Mouse (Mus musculus) midbrain, embryonic 15.5 days (tissue): ENCODE data around the gene Afp. TPM values are rescaled to one million over a fixed set of nuclear protein-coding genes. Genes with fewer than 3 reads are reported as not detected.

Experiments
- ATAC-seq: fragments of 200-750 bp; cut with Nextera tagmentation; replicated peaks from 2 replicates; pipeline ENCODE4 v1.8.0; 2017; ENCODE audit warnings: moderate TSS enrichment
- H3K27ac ChIP-seq: fragments of 300-500 bp; sonication (generic); 2 replicates; pipeline ENCODE4 v1.5.1; 2015; ENCODE audit warnings: mild to moderate bottlenecking, inconsistent platforms
- H3K27me3 ChIP-seq: fragments of 300-500 bp; sonication (generic); replicated peaks from 2 replicates; pipeline ENCODE4 v1.6.1; 2015; ENCODE audit warnings: inconsistent platforms
- H3K36me3 ChIP-seq: fragments of 300-500 bp; sonication (generic); replicated peaks from 2 replicates; pipeline ENCODE4 v1.6.1; 2015; ENCODE audit warnings: inconsistent platforms
- H3K4me1 ChIP-seq: fragments of 300-500 bp; sonication (generic); 2 replicates; pipeline ENCODE4 v1.6.1; 2015; ENCODE audit warnings: inconsistent platforms
- H3K4me2 ChIP-seq: fragments of 300-500 bp; sonication (generic); 2 replicates; pipeline ENCODE4 v1.6.1; 2015; ENCODE audit warnings: inconsistent platforms, mild to moderate bottlenecking, moderate library complexity
- H3K4me3 ChIP-seq: fragments of 300-500 bp; sonication (generic); 2 replicates; pipeline ENCODE4 v1.5.1; 2015; ENCODE audit warnings: mild to moderate bottlenecking, inconsistent platforms
- H3K9ac ChIP-seq: fragments of 300-500 bp; sonication (generic); 2 replicates; pipeline ENCODE4 v1.6.1; 2015; ENCODE audit warnings: mild to moderate bottlenecking, inconsistent platforms
- H3K9me3 ChIP-seq: fragments of 300-500 bp; sonication (generic); 2 replicates; pipeline ENCODE4 v1.6.1; 2016; ENCODE audit warnings: inconsistent platforms
- WGBS: fragments of 180-500 bp; shearing (Covaris S2); methylation state at CpG from one replicate; pipeline ENCODE4 v1.1.7; 2015; ENCODE audit warnings: mixed read lengths; 5-methylcytosine and 5-hydroxymethylcytosine counted together
- polyA plus RNA-seq: library from polyadenylated mRNA; unstranded; fragments of >200 nt; fragmentation: Nextera tagmentation; extraction: Ambion mirVana; gene quantifications from 2 replicates; pipeline ENCODE4 v1.2.1, GENCODE M21; 2015

Gene Afp
- 0.61 and 8.7 TPM in 2 replicates for polyA plus RNA-seq

DNA sequence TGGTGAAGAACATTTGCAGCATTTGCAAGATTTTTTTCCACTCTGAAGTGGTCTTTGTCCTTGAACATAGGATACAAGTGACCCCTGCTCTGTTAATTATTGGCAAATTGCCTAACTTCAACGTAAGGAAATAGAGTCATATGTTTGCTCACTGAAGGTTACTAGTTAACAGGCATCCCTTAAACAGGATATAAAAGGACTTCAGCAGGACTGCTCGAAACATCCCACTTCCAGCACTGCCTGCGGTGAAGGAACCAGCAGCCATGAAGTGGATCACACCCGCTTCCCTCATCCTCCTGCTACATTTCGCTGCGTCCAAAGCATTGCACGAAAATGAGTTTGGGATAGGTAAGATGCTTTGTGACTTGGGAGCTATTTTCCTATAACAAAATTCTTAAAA, at the start of gene Afp:
TSS of gene Afp (plus strand) at position 220 of the 400 bp plus-strand sequence.
- Histone ChIP-seq H3K9me3 (no peaks in the 10 kb centered on the region), H3K4me2 (no peak within 1 kb of the TSS), H3K9ac (no peak within 1 kb of the TSS), H3K36me3 (no peaks in the 10 kb centered on the region), H3K27ac (no peak within 1 kb of the TSS), H3K4me3 (no peak within 1 kb of the TSS), H3K4me1 (no peaks in the 10 kb centered on the region), H3K27me3 (no peaks in the 10 kb centered on the region)
- no peak for ATAC-seq
- WGBS = 89% methylated on average over 7 of the region's 7 CpGs

GRCm38 (mm10) chr5:90447577-90447976, 43.0 kb upstream of the Afp start:
- H3K4me1 ChIP-seq = no peaks in the 10 kb centered on the region
- H3K36me3 ChIP-seq = no peaks in the 10 kb centered on the region
- whole genome bisulfite sequencing = 94% methylated on average over 3 of the region's 3 CpGs
- no peaks in the 10 kb centered on the region for H3K9me3 ChIP-seq
- ATAC-seq = no peak
- H3K4me3 ChIP-seq = no peak overlapping the region
- H3K27me3 ChIP-seq = no peaks in the 10 kb centered on the region
- H3K27ac ChIP-seq = no peak overlapping the region
- H3K9ac ChIP-seq = no peak overlapping the region
- no peak overlapping the region for H3K4me2 ChIP-seq

DNA sequence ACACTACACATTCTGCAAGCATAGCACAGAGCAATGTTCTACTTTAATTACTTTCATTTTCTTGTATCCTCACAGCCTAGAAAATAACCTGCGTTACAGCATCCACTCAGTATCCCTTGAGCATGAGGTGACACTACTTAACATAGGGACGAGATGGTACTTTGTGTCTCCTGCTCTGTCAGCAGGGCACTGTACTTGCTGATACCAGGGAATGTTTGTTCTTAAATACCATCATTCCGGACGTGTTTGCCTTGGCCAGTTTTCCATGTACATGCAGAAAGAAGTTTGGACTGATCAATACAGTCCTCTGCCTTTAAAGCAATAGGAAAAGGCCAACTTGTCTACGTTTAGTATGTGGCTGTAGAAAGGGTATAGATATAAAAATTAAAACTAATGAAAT, 40.6 kb upstream of the Afp start:
- no peaks in the 10 kb centered on the region for H3K9me3 ChIP-seq
- no peak overlapping the region for H3K27ac ChIP-seq
- ATAC-seq = no peak
- no peaks in the 10 kb centered on the region for H3K36me3 ChIP-seq
- H3K4me1 ChIP-seq = no peaks in the 10 kb centered on the region
- no peak overlapping the region for H3K4me2 ChIP-seq
- no peak overlapping the region for H3K4me3 ChIP-seq
- H3K9ac ChIP-seq = no peak overlapping the region
- H3K27me3 ChIP-seq = no peaks in the 10 kb centered on the region
- 85% methylated on average over 5 of the region's 5 CpGs for WGBS

GRCm38 (mm10) chr5:90452711-90453110, 37.8 kb upstream of the Afp start:
- Histone ChIP-seq H3K4me2 (no peak overlapping the region), H3K27me3 (no peaks in the 10 kb centered on the region), H3K4me1 (no peaks in the 10 kb centered on the region), H3K9ac (no peak overlapping the region), H3K4me3 (no peak overlapping the region), H3K36me3 (no peaks in the 10 kb centered on the region), H3K27ac (no peak overlapping the region), H3K9me3 (no peaks in the 10 kb centered on the region)
- 82% methylated on average over 4 of the region's 4 CpGs for WGBS
- ATAC-seq = no peak

DNA sequence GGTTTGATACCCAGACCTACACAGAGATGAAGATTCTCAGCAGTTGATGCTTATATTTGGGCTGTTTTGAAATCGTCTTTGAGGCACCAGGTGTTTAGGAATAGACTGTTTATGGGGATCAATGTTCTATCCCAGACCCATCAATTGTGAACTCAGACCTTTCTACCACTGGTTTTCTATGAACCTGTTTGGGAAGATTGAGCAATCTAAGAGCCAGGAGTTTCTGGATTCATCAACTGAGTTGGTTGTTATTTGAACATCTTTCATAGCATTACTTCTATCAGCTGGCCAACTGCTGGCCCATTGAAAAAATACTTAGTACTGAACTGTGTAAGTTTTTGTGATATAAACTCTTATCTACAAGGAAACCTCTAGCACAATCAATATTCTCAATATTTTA, 33.3 kb upstream of the Afp start:
- Histone ChIP-seq H3K4me3 (no peak overlapping the region), H3K27ac (no peak overlapping the region), H3K9ac (no peak overlapping the region), H3K4me2 (no peak overlapping the region), H3K27me3 (no peaks in the 10 kb centered on the region), H3K4me1 (no peaks in the 10 kb centered on the region), H3K9me3 (no peaks in the 10 kb centered on the region), H3K36me3 (no peaks in the 10 kb centered on the region)
- no peak for ATAC-seq
- 90% methylated on average over 1 of the region's 1 CpGs for WGBS

DNA sequence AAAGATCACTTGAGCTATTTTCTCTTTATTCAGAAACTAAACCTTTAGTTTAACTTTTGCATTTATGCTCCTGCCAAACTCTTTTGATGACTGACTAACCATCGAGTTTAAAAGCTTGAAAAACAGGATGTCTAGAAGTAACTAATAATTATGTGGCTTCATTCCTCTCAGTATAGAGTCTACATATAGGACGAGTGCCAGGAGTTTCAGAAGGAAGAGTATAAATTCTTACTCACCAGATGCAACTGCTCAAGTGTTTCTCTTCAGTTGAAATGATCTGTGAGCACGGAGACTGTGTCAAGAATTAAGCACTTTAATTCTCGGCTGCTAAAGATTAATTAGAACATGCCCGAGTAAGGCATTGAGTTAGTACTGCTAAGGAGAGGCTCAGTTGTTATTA, 31.8 kb upstream of the Afp start:
- no peaks in the 10 kb centered on the region for H3K27me3 ChIP-seq
- H3K36me3 ChIP-seq = no peaks in the 10 kb centered on the region
- no peak for ATAC-seq

GRCm38 (mm10) chr5:90460619-90461018, 29.9 kb upstream of the Afp start, which contains the start of gene Alb:
Gene Alb (plus strand): TSS chr5:90460897.
- H3K27ac ChIP-seq = no peak within 1 kb of the TSS
- H3K27me3 ChIP-seq = no peaks in the 10 kb centered on the region
- 92% methylated on average over 8 of the region's 8 CpGs for WGBS
- no peaks in the 10 kb centered on the region for H3K4me1 ChIP-seq
- H3K36me3 ChIP-seq = no peaks in the 10 kb centered on the region
- H3K9ac ChIP-seq = no peak within 1 kb of the TSS
- ATAC-seq = no peak
- H3K4me3 ChIP-seq = no peak within 1 kb of the TSS
- no peaks in the 10 kb centered on the region for H3K9me3 ChIP-seq
- H3K4me2 ChIP-seq = no peak within 1 kb of the TSS

More for the DNA sequence above, 31.8 kb upstream of the Afp start:
- H3K4me2 ChIP-seq = no peak overlapping the region
- no peak overlapping the region for H3K27ac ChIP-seq
- no peak overlapping the region for H3K9ac ChIP-seq
- no peaks in the 10 kb centered on the region for H3K4me1 ChIP-seq
- H3K9me3 ChIP-seq = no peaks in the 10 kb centered on the region
- no peak overlapping the region for H3K4me3 ChIP-seq
- WGBS = 84% methylated on average over 5 of the region's 5 CpGs

DNA sequence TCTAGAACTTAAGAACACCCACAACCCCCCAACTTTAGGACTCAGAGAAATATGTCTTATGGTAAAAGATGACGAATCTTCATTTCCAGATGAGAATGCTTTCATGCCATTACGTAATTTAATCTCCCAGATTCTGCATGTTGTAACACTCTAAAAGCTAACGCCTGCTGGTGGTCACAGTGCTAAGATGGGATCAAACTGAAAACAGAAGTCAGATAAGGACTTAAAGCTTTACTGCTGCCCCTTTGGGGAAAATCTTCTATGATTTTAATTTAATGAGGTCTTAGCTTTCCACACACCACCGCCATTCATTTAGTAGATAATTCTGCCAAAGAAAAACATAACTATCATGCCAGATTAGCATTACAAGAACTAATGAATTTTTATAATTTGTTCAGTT, 23.7 kb upstream of the Afp start:
- no peaks in the 10 kb centered on the region for H3K36me3 ChIP-seq
- H3K27ac ChIP-seq = no peak overlapping the region
- 71% methylated on average over 4 of the region's 4 CpGs for WGBS
- H3K9me3 ChIP-seq = no peaks in the 10 kb centered on the region
- no peak overlapping the region for H3K9ac ChIP-seq
- no peak overlapping the region for H3K4me2 ChIP-seq
- no peak for ATAC-seq
- H3K27me3 ChIP-seq = no peaks in the 10 kb centered on the region
- no peaks in the 10 kb centered on the region for H3K4me1 ChIP-seq
- H3K4me3 ChIP-seq = no peak overlapping the region

GRCm38 (mm10) chr5:90467245-90467644, 23.3 kb upstream of the Afp start:
- Histone ChIP-seq H3K9ac (no peak overlapping the region), H3K4me3 (no peak overlapping the region), H3K27me3 (no peaks in the 10 kb centered on the region), H3K4me1 (no peaks in the 10 kb centered on the region), H3K9me3 (no peaks in the 10 kb centered on the region), H3K36me3 (no peaks in the 10 kb centered on the region), H3K4me2 (no peak overlapping the region), H3K27ac (no peak overlapping the region)
- 18% methylated on average over 6 of the region's 6 CpGs for WGBS
- ATAC-seq = no peak

- ATAC-seq = no peak
- no peaks in the 10 kb centered on the region for H3K27me3 ChIP-seq
- H3K9ac ChIP-seq = no peak overlapping the region
- H3K4me3 ChIP-seq = no peak overlapping the region
- no peaks in the 10 kb centered on the region for H3K4me1 ChIP-seq
- no peaks in the 10 kb centered on the region for H3K36me3 ChIP-seq
- H3K27ac ChIP-seq = no peak overlapping the region
- 90% methylated on average over 3 of the region's 3 CpGs for WGBS
- H3K4me2 ChIP-seq = no peak overlapping the region
- no peaks in the 10 kb centered on the region for H3K9me3 ChIP-seq
Observed at GRCm38 (mm10) chr5:90470836-90471235, 19.7 kb upstream of the Afp start.

DNA sequence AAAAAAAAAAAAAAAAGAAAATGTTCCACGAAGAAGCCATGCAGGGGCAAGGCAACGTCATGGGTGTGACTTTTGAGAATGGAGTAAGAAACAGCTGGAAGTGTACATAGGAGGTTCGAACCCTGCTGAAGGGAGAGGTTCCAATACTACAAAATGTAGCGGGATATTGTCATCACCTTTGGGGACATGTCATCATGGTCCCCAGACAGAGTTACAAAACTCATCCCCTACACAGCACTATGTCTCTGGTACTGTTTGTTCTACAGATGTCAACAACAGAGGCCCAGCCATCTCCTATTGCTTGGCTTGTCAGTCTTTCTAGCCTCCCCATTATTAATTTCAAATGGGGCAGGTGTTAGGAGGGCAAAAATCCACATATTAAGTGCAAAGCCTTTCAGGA, 16.6 kb upstream of the Afp start:
- Histone ChIP-seq H3K9me3 (no peaks in the 10 kb centered on the region), H3K9ac (no peak overlapping the region), H3K27me3 (no peaks in the 10 kb centered on the region), H3K27ac (no peak overlapping the region), H3K36me3 (no peaks in the 10 kb centered on the region), H3K4me3 (no peak overlapping the region), H3K4me2 (no peak overlapping the region), H3K4me1 (no peaks in the 10 kb centered on the region)
- no peak for ATAC-seq
- whole genome bisulfite sequencing = 96% methylated on average over 4 of the region's 4 CpGs

DNA sequence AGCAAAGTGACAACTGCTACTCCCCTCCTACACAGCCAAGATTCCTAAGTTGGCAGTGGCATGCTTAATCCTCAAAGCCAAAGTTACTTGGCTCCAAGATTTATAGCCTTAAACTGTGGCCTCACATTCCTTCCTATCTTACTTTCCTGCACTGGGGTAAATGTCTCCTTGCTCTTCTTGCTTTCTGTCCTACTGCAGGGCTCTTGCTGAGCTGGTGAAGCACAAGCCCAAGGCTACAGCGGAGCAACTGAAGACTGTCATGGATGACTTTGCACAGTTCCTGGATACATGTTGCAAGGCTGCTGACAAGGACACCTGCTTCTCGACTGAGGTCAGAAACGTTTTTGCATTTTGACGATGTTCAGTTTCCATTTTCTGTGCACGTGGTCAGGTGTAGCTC, 16.2 kb upstream of the Afp start:
- H3K4me2 ChIP-seq = no peak overlapping the region
- H3K9me3 ChIP-seq = no peaks in the 10 kb centered on the region
- no peak overlapping the region for H3K27ac ChIP-seq
- 87% methylated on average over 5 of the region's 5 CpGs for WGBS
- H3K9ac ChIP-seq = no peak overlapping the region
- no peaks in the 10 kb centered on the region for H3K36me3 ChIP-seq
- no peak for ATAC-seq
- no peaks in the 10 kb centered on the region for H3K27me3 ChIP-seq
- H3K4me3 ChIP-seq = no peak overlapping the region
- no peaks in the 10 kb centered on the region for H3K4me1 ChIP-seq

- ATAC-seq = no peak
- Histone ChIP-seq H3K4me1 (no peaks in the 10 kb centered on the region), H3K27me3 (no peaks in the 10 kb centered on the region), H3K4me2 (no peak overlapping the region), H3K27ac (no peak overlapping the region), H3K4me3 (no peak overlapping the region), H3K9ac (no peak overlapping the region), H3K36me3 (no peaks in the 10 kb centered on the region), H3K9me3 (no peaks in the 10 kb centered on the region)
- whole genome bisulfite sequencing = 84% methylated on average over 3 of the region's 3 CpGs
Observed at GRCm38 (mm10) chr5:90476741-90477140, 13.8 kb upstream of the Afp start.
